Mouse (Mus musculus): ENCODE data around the gene Rasa3. TPM values are rescaled to one million over a fixed set of nuclear protein-coding genes. Genes with fewer than 3 reads are reported as not detected.
A peak's percentile ranks its signal among the peaks of the same experiment; 100 is the strongest.

Gene Rasa3
- polyA plus RNA-seq, 1 experiment from 2014 or later = 33.0 TPM

GRCm38 (mm10) chr8:13600204-13600603, 77.2 kb downstream of the Rasa3 start:
- Histone ChIP-seq H3K36me3 (peaks cover 53% of the 10 kb centered on the region), H3K4me3 (no peak overlapping the region), H3K4me1 (peaks cover 20% of the 10 kb centered on the region), H3K27me3 (ENCODE audit: insufficient read depth, poor library complexity, severe bottlenecking) (no peaks in the 10 kb centered on the region), H3K27ac (peak overlapping the region; percentile 56; the same call in 1 of the 2 replicates), H3K9me3 (no peaks in the 10 kb centered on the region)
- 66% methylated on average over 7 of the region's 7 CpGs for WGBS
- DNase-seq (ENCODE audit: low spot score) = no peak

- 76% methylated on average over 6 of the region's 6 CpGs for WGBS
- peak overlapping the region; percentile 49; the same call in 1 of the 2 replicates for H3K27ac ChIP-seq
- DNase-seq (ENCODE audit: low spot score) = no peak
These were observed 79.6 kb downstream of the Rasa3 start for GRCm38 (mm10) chr8:13597777-13598176.

GRCm38 (mm10) chr8:13595861-13596260, 81.5 kb downstream of the Rasa3 start:
- 85% methylated on average over 6 of the region's 6 CpGs for WGBS

More at GRCm38 (mm10) chr8:13597777-13598176, 79.6 kb downstream of the Rasa3 start:
- H3K4me3 ChIP-seq = no peak overlapping the region
- H3K36me3 ChIP-seq = peaks cover 30% of the 10 kb centered on the region
- H3K4me1 ChIP-seq = peaks cover 16% of the 10 kb centered on the region
- H3K27me3 ChIP-seq (ENCODE audit: insufficient read depth, poor library complexity, severe bottlenecking) = no peaks in the 10 kb centered on the region
- no peaks in the 10 kb centered on the region for H3K9me3 ChIP-seq

GRCm38 (mm10) chr8:13594884-13595323, 82.5 kb downstream of the Rasa3 start:
- no peaks in the 10 kb centered on the region for H3K27me3 ChIP-seq (ENCODE audit: insufficient read depth, poor library complexity, severe bottlenecking)

More at GRCm38 (mm10) chr8:13595861-13596260, 81.5 kb downstream of the Rasa3 start:
- Histone ChIP-seq H3K27ac (no peak overlapping the region), H3K4me1 (peaks cover 16% of the 10 kb centered on the region), H3K9me3 (no peaks in the 10 kb centered on the region), H3K36me3 (peaks cover 36% of the 10 kb centered on the region), H3K27me3 (ENCODE audit: insufficient read depth, poor library complexity, severe bottlenecking) (no peaks in the 10 kb centered on the region), H3K4me3 (no peak overlapping the region)
- no peak for DNase-seq (ENCODE audit: low spot score)

GRCm38 (mm10) chr8:13593340-13593739, 84.1 kb downstream of the Rasa3 start:
- 77% methylated on average over 8 of the region's 8 CpGs for WGBS

More at GRCm38 (mm10) chr8:13594884-13595323, 82.5 kb downstream of the Rasa3 start:
- Histone ChIP-seq H3K4me1 (peaks cover 7% of the 10 kb centered on the region; the same call in 1 of the 2 replicates), H3K4me3 (no peak overlapping the region), H3K9me3 (no peaks in the 10 kb centered on the region), H3K27ac (no peak overlapping the region), H3K36me3 (peaks cover 41% of the 10 kb centered on the region)
- 73% methylated on average over 11 of the region's 11 CpGs for WGBS
- DNase-seq (ENCODE audit: low spot score) = no peak

GRCm38 (mm10) chr8:13591246-13591645, 86.2 kb downstream of the Rasa3 start:
- Histone ChIP-seq H3K4me1 (peaks cover 11% of the 10 kb centered on the region; the same call in 1 of the 2 replicates), H3K27me3 (ENCODE audit: insufficient read depth, poor library complexity, severe bottlenecking) (no peaks in the 10 kb centered on the region), H3K4me3 (no peak overlapping the region), H3K9me3 (no peaks in the 10 kb centered on the region), H3K36me3 (peaks cover 25% of the 10 kb centered on the region; the same call in 1 of the 2 replicates), H3K27ac (no peak overlapping the region)
- DNase-seq (ENCODE audit: low spot score) = no peak
- 74% methylated on average over 6 of the region's 6 CpGs for WGBS

More at GRCm38 (mm10) chr8:13593340-13593739, 84.1 kb downstream of the Rasa3 start:
- H3K36me3 ChIP-seq = peaks cover 39% of the 10 kb centered on the region
- H3K9me3 ChIP-seq = no peaks in the 10 kb centered on the region
- DNase-seq (ENCODE audit: low spot score) = no peak
- no peak overlapping the region for H3K4me3 ChIP-seq
- H3K27ac ChIP-seq = no peak overlapping the region
- peaks cover 16% of the 10 kb centered on the region; the same call in 1 of the 2 replicates for H3K4me1 ChIP-seq
- no peaks in the 10 kb centered on the region for H3K27me3 ChIP-seq (ENCODE audit: insufficient read depth, poor library complexity, severe bottlenecking)

- DNase-seq (ENCODE audit: low spot score) = no peak
- Histone ChIP-seq H3K4me3 (no peak overlapping the region), H3K9me3 (no peaks in the 10 kb centered on the region), H3K36me3 (peaks cover 40% of the 10 kb centered on the region), H3K27me3 (ENCODE audit: insufficient read depth, poor library complexity, severe bottlenecking) (no peaks in the 10 kb centered on the region), H3K4me1 (peaks cover 11% of the 10 kb centered on the region; the same call in 1 of the 2 replicates), H3K27ac (no peak overlapping the region)
- 58% methylated on average over 6 of the region's 6 CpGs for WGBS
These were observed 88.3 kb downstream of the Rasa3 start for GRCm38 (mm10) chr8:13589071-13589470.

- Histone ChIP-seq H3K9me3 (no peaks in the 10 kb centered on the region), H3K27ac (no peak overlapping the region), H3K4me3 (no peak overlapping the region), H3K27me3 (ENCODE audit: insufficient read depth, poor library complexity, severe bottlenecking) (no peaks in the 10 kb centered on the region), H3K4me1 (peaks cover 9% of the 10 kb centered on the region; the same call in 1 of the 2 replicates), H3K36me3 (peaks cover 72% of the 10 kb centered on the region)
- no peak for DNase-seq (ENCODE audit: low spot score)
- 78% methylated on average over 8 of the region's 8 CpGs for WGBS
These were observed 92.8 kb downstream of the Rasa3 start for GRCm38 (mm10) chr8:13584652-13585051.

- Histone ChIP-seq H3K27me3 (ENCODE audit: insufficient read depth, poor library complexity, severe bottlenecking) (no peaks in the 10 kb centered on the region), H3K4me3 (no peak overlapping the region), H3K9me3 (no peaks in the 10 kb centered on the region), H3K36me3 (peaks cover 97% of the 10 kb centered on the region), H3K4me1 (no peaks in the 10 kb centered on the region), H3K27ac (no peak overlapping the region)
- DNase-seq (ENCODE audit: low spot score) = no peak
- 86% methylated on average over 6 of the region's 6 CpGs for WGBS
These were observed 99.5 kb downstream of the Rasa3 start for GRCm38 (mm10) chr8:13577869-13578268.

GRCm38 (mm10) chr8:13571999-13572398, 105.4 kb downstream of the Rasa3 start:
- no peak for DNase-seq (ENCODE audit: low spot score)
- Histone ChIP-seq H3K27me3 (ENCODE audit: insufficient read depth, poor library complexity, severe bottlenecking) (no peaks in the 10 kb centered on the region), H3K9me3 (no peaks in the 10 kb centered on the region), H3K4me3 (no peak overlapping the region), H3K27ac (no peak overlapping the region), H3K36me3 (peaks cover 75% of the 10 kb centered on the region), H3K4me1 (no peaks in the 10 kb centered on the region)
- WGBS = 88% methylated on average over 11 of the region's 11 CpGs

GRCm38 (mm10) chr8:13562118-13562517, 115.3 kb downstream of the Rasa3 start, which contains the start of gene 1700029H14Rik:
TSS of gene 1700029H14Rik (minus strand) at chr8:13562461.
- Histone ChIP-seq H3K36me3 (peaks cover 8% of the 10 kb centered on the region; the same call in 1 of the 2 replicates), H3K9me3 (no peaks in the 10 kb centered on the region), H3K27ac (no peak within 1 kb of the TSS), H3K27me3 (ENCODE audit: insufficient read depth, poor library complexity, severe bottlenecking) (no peaks in the 10 kb centered on the region), H3K4me1 (peaks cover 5% of the 10 kb centered on the region), H3K4me3 (no peak within 1 kb of the TSS)
- 28% methylated on average over 13 of the region's 13 CpGs for WGBS
- DNase-seq (ENCODE audit: low spot score) = no peak

GRCm38 (mm10) chr8:13557526-13557925, 119.9 kb downstream of the Rasa3 start:
- Histone ChIP-seq H3K27ac (no peak overlapping the region), H3K4me1 (peaks cover 5% of the 10 kb centered on the region), H3K27me3 (ENCODE audit: insufficient read depth, poor library complexity, severe bottlenecking) (no peaks in the 10 kb centered on the region), H3K36me3 (no peaks in the 10 kb centered on the region), H3K4me3 (no peak overlapping the region), H3K9me3 (no peaks in the 10 kb centered on the region)
- WGBS = 71% methylated on average over 2 of the region's 2 CpGs
- no peak for DNase-seq (ENCODE audit: low spot score)

- no peaks in the 10 kb centered on the region for H3K9me3 ChIP-seq
- peaks cover 7% of the 10 kb centered on the region; the same call in 1 of the 2 replicates for H3K4me1 ChIP-seq
- no peaks in the 10 kb centered on the region for H3K27me3 ChIP-seq (ENCODE audit: insufficient read depth, poor library complexity, severe bottlenecking)
- DNase-seq (ENCODE audit: low spot score) = no peak
- H3K4me3 ChIP-seq = no peak overlapping the region
- no peak overlapping the region for H3K27ac ChIP-seq
- 87% methylated on average over 6 of the region's 6 CpGs for WGBS
- no peaks in the 10 kb centered on the region for H3K36me3 ChIP-seq
These were observed 125.9 kb downstream of the Rasa3 start for GRCm38 (mm10) chr8:13551574-13551830.

Measured in heart, embryonic 10.5 days (tissue).